Mouse (Mus musculus) lung, adult 2 months (tissue): ENCODE measurements around the gene Crygd.

Experiments
- CTCF ChIP-seq: fragments of 200-500 bp; IDR thresholded peaks from 2 replicates; pipeline ENCODE4 v1.5.1; 2011; ENCODE audit warnings: mild to moderate bottlenecking, low read length, control low read depth; ENCODE audit not compliant: insufficient read depth
- POLR2A ChIP-seq: fragments of 200-500 bp; IDR thresholded peaks from 2 replicates; pipeline ENCODE4 v1.6.1; 2011; ENCODE audit warnings: low read depth, mild to moderate bottlenecking, control low read depth, low read length, borderline replicate concordance; ENCODE audit errors: extremely low read depth

GRCm38 (mm10) chr1:65067842-65068241 is 4.6 kb upstream of the Crygd start:
- no peak for TF ChIP-seq CTCF
- no peak for TF ChIP-seq POLR2A
